25 mouse cellular contexts compared by ENCODE assay signal in genomic region chr8:13468737-13469136, GRCm38 (mm10). TPM values are rescaled to one million over a fixed set of nuclear protein-coding genes. Genes with fewer than 3 reads are reported as not detected.
DNase-seq lines count a peak whose midpoint lies in the region; ATAC-seq and TF ChIP-seq lines count a peak whose summit lies in the region.
"Had no signal": no experiment of that assay in that cellular context is flagged by ENCODE, and none has a peak within 500 bp of the region (broad histone marks: within the 10 kb centered on the region; RNA-seq: fewer than 3 reads in every experiment).

No protein-coding gene starts in this region.

- no peak overlapping the region for H3K4me2 ChIP-seq in kidney, postnatal 0 days (ENCODE audit: low read length)
- no peak overlapping the region for H3K4me2 ChIP-seq in kidney, embryonic 14.5 days (replicated peaks; ENCODE audit: low read depth, low read length)
- H3K4me2 ChIP-seq in lung, postnatal 0 days (replicated peaks; ENCODE audit: low read depth, low read length), result no peak overlapping the region
- H3K4me2 ChIP-seq: forebrain, embryonic 15.5 days; heart, embryonic 13.5 days; hindbrain, embryonic 13.5 days; kidney, embryonic 15.5 days; limb, embryonic 12.5 days; liver, embryonic 12.5 days; neural tube, embryonic 15.5 days had no signal

- TF ChIP-seq POLR2A in brain, embryonic 14.5 days (IDR thresholded peaks at IDR 0.05; ENCODE audit: borderline replicate concordance, extremely low read depth, insufficient read depth, insufficient read length, poor library complexity, severe bottlenecking), result no peak

- 68% methylated on average over 9 of the region's 9 CpGs for WGBS in kidney, postnatal 0 days
- WGBS in kidney, embryonic 14.5 days, result 79% methylated on average over 9 of the region's 9 CpGs
- WGBS in lung, postnatal 0 days, result 61% methylated on average over 9 of the region's 9 CpGs

- no peak for ATAC-seq in kidney, postnatal 0 days (replicated peaks; ENCODE audit: low FRiP score, low read depth)
- ATAC-seq in kidney, embryonic 14.5 days (ENCODE audit: low FRiP score, low TSS enrichment), result no peak
- ATAC-seq in lung, postnatal 0 days, result peak; percentile 53
- ATAC-seq: CD4-positive, CD25-positive, alpha-beta regulatory T cell, adult 4 months; forebrain, embryonic 15.5 days; intestine, embryonic 16.5 days; liver, embryonic 12.5 days had no signal

- H3K27me3 ChIP-seq in kidney, postnatal 0 days (ENCODE audit: insufficient read depth, low read length), result no peaks in the 10 kb centered on the region
- no peaks in the 10 kb centered on the region for H3K27me3 ChIP-seq in kidney, embryonic 14.5 days (ENCODE audit: control insufficient read depth, insufficient read depth, low read length)
- H3K27me3 ChIP-seq in lung, postnatal 0 days (replicated peaks; ENCODE audit: insufficient read depth, low read length), result no peaks in the 10 kb centered on the region
- H3K27me3 ChIP-seq: forebrain, embryonic 15.5 days; heart, embryonic 13.5 days; hindbrain, embryonic 13.5 days; kidney, embryonic 15.5 days; limb, embryonic 12.5 days; liver, embryonic 12.5 days; neural tube, embryonic 15.5 days had no signal

- no peak overlapping the region for H3K4me3 ChIP-seq in kidney, postnatal 0 days (replicated peaks; ENCODE audit: low read depth, low read length)
- H3K4me3 ChIP-seq in kidney, embryonic 14.5 days (ENCODE audit: low read length), result no peak overlapping the region
- no peak overlapping the region for H3K4me3 ChIP-seq in lung, postnatal 0 days (ENCODE audit: low read depth, low read length)
- H3K4me3 ChIP-seq: embryonic facial prominence, embryonic 10.5 days; forebrain, embryonic 15.5 days; heart, embryonic 13.5 days; hindbrain, embryonic 13.5 days; kidney, embryonic 15.5 days; limb, embryonic 12.5 days; liver, embryonic 12.5 days; midbrain, embryonic 10.5 days; neural tube, embryonic 15.5 days had no signal

- no peak overlapping the region for H3K9ac ChIP-seq in kidney, postnatal 0 days (ENCODE audit: low read depth, low read length)
- no peak overlapping the region for H3K9ac ChIP-seq in kidney, embryonic 14.5 days (ENCODE audit: low read depth, low read length)
- no peak overlapping the region for H3K9ac ChIP-seq in lung, postnatal 0 days (replicated peaks; ENCODE audit: low read depth)
- H3K9ac ChIP-seq: forebrain, embryonic 15.5 days; heart, embryonic 13.5 days; hindbrain, embryonic 13.5 days; kidney, embryonic 15.5 days; limb, embryonic 12.5 days; liver, embryonic 12.5 days; neural tube, embryonic 15.5 days had no signal

- peak; percentile 49 to 54 for DNase-seq in cerebellum, postnatal 25 days
- DNase-seq in cerebellum, adult 18-20 months, result no peak
- DNase-seq in kidney, postnatal 0 days (ENCODE audit: low spot score), result no peak
- peak; percentile 24 for DNase-seq in lung, postnatal 0 days (ENCODE audit: low spot score)
- DNase-seq in lung, postnatal 25 days (ENCODE audit: low spot score), result no peak
- peak; percentile 12 for DNase-seq in brain, embryonic 14.5 days (ENCODE audit: low read depth)
- DNase-seq: adrenal gland, postnatal 25 days; cerebellum, adult 11 months; gastrocnemius, postnatal 14 days; heart, adult 18-20 months; heart, postnatal 14 days; lung, adult 2 months; spleen, adult 18-20 months had no signal

- H3K4me1 ChIP-seq in kidney, postnatal 0 days (replicated peaks; ENCODE audit: insufficient read depth, low read length), result 0 out of 2 replicates have a peak, but pooled peaks cover 5% of the 10 kb centered on the region
- peaks cover 13% of the 10 kb centered on the region; the same call in 1 of the 2 replicates for H3K4me1 ChIP-seq in kidney, embryonic 14.5 days (ENCODE audit: control insufficient read depth, insufficient read depth, low read length)
- H3K4me1 ChIP-seq in lung, postnatal 0 days (ENCODE audit: insufficient read depth, low read depth, low read length), result no peaks in the 10 kb centered on the region
- H3K4me1 ChIP-seq: forebrain, embryonic 15.5 days; hindbrain, embryonic 13.5 days; liver, embryonic 12.5 days; midbrain, embryonic 10.5 days; neural tube, embryonic 15.5 days had no signal

- no peaks in the 10 kb centered on the region for H3K9me3 ChIP-seq in kidney, postnatal 0 days (replicated peaks; ENCODE audit: low read length)
- no peaks in the 10 kb centered on the region for H3K9me3 ChIP-seq in kidney, embryonic 14.5 days (ENCODE audit: control insufficient read depth, low read length)
- H3K9me3 ChIP-seq in lung, postnatal 0 days (ENCODE audit: low read length), result no peaks in the 10 kb centered on the region
- H3K9me3 ChIP-seq: embryonic facial prominence, embryonic 10.5 days; forebrain, embryonic 15.5 days; heart, embryonic 13.5 days; hindbrain, embryonic 13.5 days; kidney, embryonic 15.5 days; limb, embryonic 12.5 days; liver, embryonic 12.5 days; midbrain, embryonic 10.5 days; neural tube, embryonic 15.5 days had no signal

- peaks cover 23% of the 10 kb centered on the region; the same call in 1 of the 2 replicates for H3K36me3 ChIP-seq in kidney, postnatal 0 days (ENCODE audit: insufficient read depth, low read length)
- H3K36me3 ChIP-seq in kidney, embryonic 14.5 days (ENCODE audit: control insufficient read depth, insufficient read depth, low read length), result no peaks in the 10 kb centered on the region
- peaks cover 6% of the 10 kb centered on the region; the same call in 1 of the 2 replicates for H3K36me3 ChIP-seq in lung, postnatal 0 days (ENCODE audit: insufficient read depth, low read length)
- H3K36me3 ChIP-seq: embryonic facial prominence, embryonic 10.5 days; forebrain, embryonic 15.5 days; kidney, embryonic 15.5 days; limb, embryonic 12.5 days; liver, embryonic 12.5 days; midbrain, embryonic 10.5 days had no signal

- peak; percentile 14; the same call in 1 of the 2 replicates for TF ChIP-seq CTCF in kidney, postnatal 0 days (IDR thresholded peaks at IDR 0.05; ENCODE audit: low read depth)
- TF ChIP-seq CTCF in lung, postnatal 0 days (IDR thresholded peaks at IDR 0.05), result peak; percentile 36
- no peak for TF ChIP-seq CTCF in brain, embryonic 14.5 days (IDR thresholded peaks at IDR 0.05; ENCODE audit: borderline replicate concordance, extremely low read depth, insufficient read depth, insufficient read length)

- no peak overlapping the region for H3K27ac ChIP-seq in kidney, postnatal 0 days
- no peak overlapping the region for H3K27ac ChIP-seq in kidney, embryonic 14.5 days (ENCODE audit: low read depth, low read length)
- no peak overlapping the region for H3K27ac ChIP-seq in lung, postnatal 0 days (ENCODE audit: low read length)
- H3K27ac ChIP-seq: embryonic facial prominence, embryonic 10.5 days; forebrain, embryonic 15.5 days; heart, embryonic 13.5 days; hindbrain, embryonic 13.5 days; kidney, embryonic 15.5 days; limb, embryonic 12.5 days; liver, embryonic 12.5 days; midbrain, embryonic 10.5 days; neural tube, embryonic 15.5 days had no signal

- TF ChIP-seq EP300 in lung, postnatal 0 days (IDR thresholded peaks at IDR 0.05), result no peak

RNA-seq across cellular contexts. Expression of gene Gas6, which starts 25.6 kb away (rescaled TPM):
- 153 and 166 TPM in 2 replicates for polyA plus RNA-seq in kidney, postnatal 0 days (2015; fragmentation: Nextera tagmentation; extraction: Ambion mirVana)
- 12.0 and 18.7 TPM in 2 replicates for polyA plus RNA-seq in kidney, embryonic 14.5 days (2014; fragmentation: Nextera tagmentation; extraction: Ambion mirVana)
- polyA plus RNA-seq in lung, postnatal 0 days (2015; fragmentation: Nextera tagmentation; extraction: Ambion mirVana), result 177 and 201 TPM in 2 replicates
- polyA plus RNA-seq in brain, embryonic 14.5 days (2012; rRNA removed), result 25.8 and 36.6 TPM in 2 replicates
- polyA plus RNA-seq: CD4-positive, CD25-positive, alpha-beta regulatory T cell, adult 4 months had no signal

RNA-seq across cellular contexts. Expression of gene Tmem255b, which starts 33.7 kb away (rescaled TPM):
- polyA plus RNA-seq in kidney, postnatal 0 days (2015; fragmentation: Nextera tagmentation; extraction: Ambion mirVana), result 1.1 and 1.5 TPM in 2 replicates
- 0.57 TPM in 1 of 2 replicates, not detected in the other for polyA plus RNA-seq in kidney, embryonic 14.5 days (2014; fragmentation: Nextera tagmentation; extraction: Ambion mirVana)
- 0.57 and 1.2 TPM in 2 replicates for polyA plus RNA-seq in lung, postnatal 0 days (2015; fragmentation: Nextera tagmentation; extraction: Ambion mirVana)
- polyA plus RNA-seq in brain, embryonic 14.5 days (2012; rRNA removed), result 0.20 and 0.27 TPM in 2 replicates
- polyA plus RNA-seq: CD4-positive, CD25-positive, alpha-beta regulatory T cell, adult 4 months; forebrain, embryonic 15.5 days; liver, embryonic 12.5 days had no signal

Comparison
In these comparisons a context has a peak if more than half of its experiments do, and no peak if none do; other contexts are left out.
1. DNase-seq: peak in cerebellum, postnatal 25 days (2 of 2), lung, postnatal 0 days (single experiment) and brain, embryonic 14.5 days (single experiment); none in cerebellum, adult 18-20 months (0 of 2), kidney, postnatal 0 days (single experiment) and lung, postnatal 25 days (single experiment).